Mouse (Mus musculus): ENCODE results near the gene Mamdc4.
A peak's percentile ranks its signal among the peaks of the same experiment; 100 is the strongest.

Gene Mamdc4

DNA sequence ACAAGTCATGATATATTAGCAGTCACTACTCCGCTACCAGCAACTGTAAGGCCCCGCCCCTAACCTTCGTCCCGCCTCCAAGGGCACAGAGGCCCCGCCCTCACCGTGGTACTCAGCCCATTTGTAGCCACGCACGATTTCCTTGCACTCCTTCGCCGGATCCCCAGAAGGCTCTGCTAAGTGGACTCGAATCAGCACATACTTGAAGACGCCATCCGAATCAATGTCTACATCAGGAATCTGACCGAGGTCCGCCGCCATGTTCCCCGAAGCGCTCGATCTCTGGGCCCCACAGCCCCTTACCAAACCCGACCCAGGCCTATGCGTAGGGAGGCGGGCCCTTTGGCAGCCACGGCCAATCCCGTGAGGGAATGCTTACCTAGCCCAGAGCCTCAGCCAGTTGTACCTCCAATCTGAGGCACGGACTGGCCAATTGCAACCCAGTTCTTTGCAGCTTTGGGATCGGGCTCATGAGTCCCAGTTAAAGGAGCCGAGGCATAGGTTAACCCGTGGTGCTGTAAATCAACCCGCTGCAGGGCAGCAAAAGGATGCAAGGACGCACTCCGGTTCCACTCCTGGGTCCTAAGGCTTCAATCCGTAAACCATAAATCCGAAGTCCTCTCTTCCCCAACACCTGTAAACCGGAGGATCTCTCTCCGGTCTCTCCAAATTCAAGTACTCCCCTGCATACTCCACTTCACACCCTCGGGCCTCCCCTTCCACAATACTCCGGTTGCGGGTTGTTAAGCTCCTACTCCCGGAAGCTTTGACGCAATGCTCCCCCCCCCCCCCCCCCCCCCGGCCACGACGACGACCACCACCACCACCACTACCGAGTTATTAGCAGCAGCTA is at the start of gene Mamdc4, which contains the start of gene Phpt1:
Gene Mamdc4, minus strand, starts transcription at position 267 of the 853 bp plus-strand sequence.
Gene Phpt1, minus strand, starts transcription at position 646 of the 853 bp plus-strand sequence.
- peak; percentile 96 for DNase-seq (ENCODE audit: extremely low spot score, low read depth, low spot score)

DNA sequence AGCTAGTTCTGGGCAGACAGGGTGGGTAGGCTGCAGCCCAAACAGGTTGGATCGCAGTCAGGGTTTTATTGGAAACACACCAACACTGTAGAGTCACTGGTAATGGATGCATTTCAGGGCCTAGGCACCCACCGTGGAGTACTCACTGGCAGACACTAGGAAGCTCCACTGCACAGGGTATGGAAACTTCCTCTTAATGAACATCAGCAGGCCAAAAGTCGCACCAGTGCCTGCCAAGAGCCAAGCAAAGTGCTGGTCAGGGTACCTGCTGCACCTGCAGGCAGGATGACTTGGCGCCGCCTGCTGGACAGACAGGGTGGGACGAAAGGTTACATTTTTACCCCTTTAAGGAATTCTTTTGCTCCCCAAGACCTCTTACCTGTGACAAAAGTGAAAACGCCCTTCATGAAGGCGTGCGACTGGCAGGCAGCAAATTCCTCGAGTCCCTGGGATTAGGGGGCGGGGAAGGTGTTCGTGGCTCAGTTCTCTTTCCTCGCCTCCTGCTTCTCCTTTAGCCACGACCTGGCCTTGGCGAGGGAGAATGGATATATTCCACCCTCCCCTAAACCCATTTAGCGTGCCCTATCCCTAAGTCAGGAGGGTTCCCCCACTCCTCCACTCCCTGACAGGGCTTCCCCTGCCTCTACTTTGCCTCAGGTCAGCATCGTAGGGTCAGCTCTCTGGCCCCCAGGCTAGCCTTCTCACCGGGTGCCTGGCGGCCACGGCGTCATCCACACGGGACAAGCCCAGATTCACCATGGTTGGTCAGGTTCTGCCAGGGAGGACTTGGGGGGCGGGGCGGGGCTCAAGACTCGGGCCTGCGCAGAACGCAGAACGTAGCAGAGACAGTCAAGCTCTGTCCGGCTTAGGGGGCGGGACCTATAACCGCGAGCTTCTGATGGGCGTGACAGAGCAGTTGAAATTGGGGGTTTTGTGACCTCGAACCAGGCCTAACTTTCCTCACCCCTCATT is 46.9 kb upstream of the Mamdc4 start, which contains the start of gene Tmem141:
Gene Tmem141, minus strand, starts transcription at position 777 of the 972 bp plus-strand sequence.
- DNase-seq (ENCODE audit: extremely low spot score, low read depth, low spot score) = peak; percentile 22

DNA sequence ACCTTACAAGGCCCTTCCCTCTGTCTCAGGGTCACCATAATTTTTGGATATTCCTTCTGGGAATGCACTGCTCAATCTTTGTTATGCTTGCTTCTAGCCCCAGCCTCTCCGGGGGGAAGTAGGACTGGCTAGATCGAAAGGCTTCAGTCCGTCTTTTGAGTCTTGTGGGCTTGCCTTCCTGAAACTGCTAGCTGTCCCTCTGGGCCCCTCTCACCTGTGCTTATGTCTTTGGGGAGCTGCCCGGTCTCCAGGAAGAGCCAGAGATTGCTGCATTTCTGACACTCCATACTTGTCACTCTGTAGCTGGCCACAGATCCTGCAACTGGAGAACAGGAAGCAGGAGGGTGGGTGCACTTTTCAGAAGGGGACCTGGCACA is 46.2 kb upstream of the Mamdc4 start:
- no peak for DNase-seq (ENCODE audit: extremely low spot score, low read depth, low spot score)

DNA sequence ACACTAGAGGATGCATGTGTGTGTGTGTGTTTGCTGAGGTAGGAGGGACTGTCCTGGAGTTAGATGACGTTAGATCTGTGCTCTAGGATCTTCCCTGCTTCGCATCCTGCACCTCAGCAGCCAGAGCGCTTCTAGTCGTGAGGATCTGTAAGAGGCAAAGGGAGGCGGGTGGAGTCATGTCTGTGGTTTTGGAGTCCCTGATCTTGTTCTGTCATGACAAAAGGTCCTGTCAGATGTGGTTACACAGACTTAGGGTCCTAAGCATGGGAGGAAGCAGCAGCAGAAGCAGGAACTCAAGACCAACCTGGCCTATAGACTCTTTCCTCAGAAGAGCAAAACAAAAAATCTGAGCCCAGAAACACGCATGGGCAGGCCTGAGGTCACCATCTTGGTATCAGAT is 45.7 kb upstream of the Mamdc4 start:
- DNase-seq (ENCODE audit: extremely low spot score, low read depth, low spot score) = no peak

DNA sequence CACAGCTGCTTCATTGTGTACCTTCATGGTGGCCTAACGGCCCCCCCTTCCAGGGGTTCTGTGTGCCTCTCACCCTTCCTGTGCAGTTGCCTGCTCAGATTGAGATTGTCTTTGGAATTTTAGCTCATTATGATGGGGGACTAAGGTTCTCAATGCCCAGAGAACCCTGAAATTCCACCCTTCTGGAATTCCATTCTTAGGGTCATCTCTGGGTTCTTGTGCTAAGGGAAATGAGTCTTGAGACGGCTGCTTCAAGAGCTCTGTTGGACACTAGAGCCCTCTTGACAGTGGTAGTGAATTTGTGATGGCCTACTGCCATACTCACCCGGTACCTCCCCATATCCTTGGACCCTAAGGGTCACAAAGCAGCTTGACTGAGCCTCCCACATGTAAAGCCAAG is 42.9 kb upstream of the Mamdc4 start, which contains the start of gene Ccdc183:
Gene Ccdc183, minus strand, starts transcription at position 101 of the 400 bp plus-strand sequence.
- DNase-seq (ENCODE audit: extremely low spot score, low read depth, low spot score) = no peak

DNA sequence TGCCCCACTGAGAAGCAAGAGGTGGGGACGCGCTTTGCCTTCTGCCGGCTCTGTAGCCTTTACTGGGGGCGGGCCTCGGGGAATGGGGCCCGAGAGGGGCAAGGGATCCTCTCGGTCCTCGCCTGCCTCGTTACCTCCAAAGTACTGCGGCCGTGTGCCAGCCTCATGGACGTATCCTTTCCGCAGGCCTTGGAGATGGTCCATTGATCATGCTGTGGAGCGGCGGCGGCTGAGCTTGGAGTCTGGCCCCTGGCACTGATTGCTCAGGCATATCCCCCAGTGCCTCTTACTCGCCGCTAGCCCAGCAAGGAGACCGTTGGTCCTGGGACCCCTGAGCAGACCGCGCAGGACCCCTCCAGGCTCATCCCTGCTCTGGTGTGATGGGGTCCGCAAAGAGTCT is 41.8 kb upstream of the Mamdc4 start:
- no peak for DNase-seq (ENCODE audit: extremely low spot score, low read depth, low spot score)

DNA sequence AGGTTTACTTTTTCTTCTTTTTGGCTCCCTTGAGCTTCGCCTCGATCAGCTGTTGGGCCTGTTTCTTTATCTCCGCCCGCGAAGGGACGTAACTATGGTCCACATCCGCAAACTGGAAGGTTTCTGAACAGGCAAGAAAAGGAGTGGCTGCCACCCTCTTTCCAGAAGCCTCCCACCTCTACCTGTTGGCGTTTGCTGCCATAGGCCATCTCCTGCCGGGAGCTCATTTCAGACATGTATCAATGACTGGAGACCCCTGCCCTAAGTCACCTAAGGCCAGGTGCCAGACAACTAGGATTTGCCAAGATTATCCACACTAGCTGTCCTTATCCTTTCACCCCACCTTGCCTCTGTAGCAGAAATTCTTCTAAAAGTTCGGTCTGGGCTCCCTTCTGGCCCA is 34.0 kb upstream of the Mamdc4 start:
- no peak for DNase-seq (ENCODE audit: extremely low spot score, low read depth, low spot score)

DNA sequence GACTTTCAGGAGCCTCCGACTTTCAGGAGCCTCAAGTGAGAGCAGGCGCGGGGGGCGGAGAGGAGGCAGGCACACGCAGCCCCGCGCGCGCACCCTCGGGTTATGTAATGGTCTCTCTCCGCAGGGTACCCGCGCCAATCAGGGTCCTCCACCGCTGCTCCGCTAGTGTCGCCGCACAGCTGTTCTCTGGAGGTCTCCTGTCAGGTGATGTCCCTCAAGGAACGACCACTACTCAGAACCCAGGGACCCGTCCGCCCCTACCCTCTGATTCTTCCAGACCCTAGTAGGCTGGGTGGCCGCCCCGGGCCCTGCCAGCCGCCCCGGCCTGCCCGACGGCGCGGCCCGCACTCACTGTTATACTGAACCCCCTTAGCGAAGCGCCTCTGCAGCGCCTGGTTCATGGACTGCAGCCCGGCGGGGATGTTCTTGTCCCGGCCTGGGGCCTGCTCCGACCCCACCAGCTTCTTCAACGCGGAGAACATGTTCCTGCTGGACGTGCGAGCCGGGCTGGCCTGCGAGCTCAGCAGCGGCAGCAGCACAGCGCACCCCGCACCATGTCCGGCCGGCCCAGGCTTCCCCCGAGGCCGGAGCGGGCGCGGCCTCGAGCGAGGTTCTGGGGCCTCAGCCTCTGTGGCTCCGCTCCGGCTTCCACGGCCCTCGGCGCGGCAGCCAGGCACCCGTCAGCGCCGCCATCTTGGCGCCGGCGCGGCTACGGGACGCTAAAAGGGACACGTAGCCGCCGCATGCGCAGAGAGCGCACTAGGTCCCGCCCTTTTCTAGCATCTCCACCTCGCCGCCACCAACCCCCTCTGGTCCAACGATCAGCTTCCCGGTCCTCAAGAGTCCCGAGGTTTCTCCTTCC is 33.3 kb upstream of the Mamdc4 start, which contains the start of gene Rabl6:
Gene Rabl6, minus strand, starts transcription at position 761 of the 862 bp plus-strand sequence.
- peak; percentile 64 for DNase-seq (ENCODE audit: extremely low spot score, low read depth, low spot score)

DNA sequence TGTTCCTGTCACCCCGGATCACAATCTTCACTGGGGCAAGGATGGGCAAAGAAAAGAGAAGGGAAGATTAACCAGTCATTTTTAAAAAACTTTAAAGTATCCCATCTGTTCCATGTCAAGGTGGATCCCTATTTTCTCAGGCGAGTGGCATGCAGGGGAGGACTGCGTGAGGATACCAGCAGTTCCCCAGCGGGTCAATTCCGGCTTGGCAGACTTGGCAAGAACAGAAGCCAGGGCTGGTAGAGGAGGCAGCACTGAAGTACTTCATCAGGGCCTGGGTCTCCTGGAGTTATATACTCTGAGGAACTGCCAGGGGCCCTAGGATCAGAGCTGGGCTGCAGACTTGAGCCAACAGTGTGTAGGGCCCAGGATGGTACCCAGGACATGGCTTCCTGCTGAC is 27.9 kb upstream of the Mamdc4 start:
- no peak for DNase-seq (ENCODE audit: extremely low spot score, low read depth, low spot score)

DNA sequence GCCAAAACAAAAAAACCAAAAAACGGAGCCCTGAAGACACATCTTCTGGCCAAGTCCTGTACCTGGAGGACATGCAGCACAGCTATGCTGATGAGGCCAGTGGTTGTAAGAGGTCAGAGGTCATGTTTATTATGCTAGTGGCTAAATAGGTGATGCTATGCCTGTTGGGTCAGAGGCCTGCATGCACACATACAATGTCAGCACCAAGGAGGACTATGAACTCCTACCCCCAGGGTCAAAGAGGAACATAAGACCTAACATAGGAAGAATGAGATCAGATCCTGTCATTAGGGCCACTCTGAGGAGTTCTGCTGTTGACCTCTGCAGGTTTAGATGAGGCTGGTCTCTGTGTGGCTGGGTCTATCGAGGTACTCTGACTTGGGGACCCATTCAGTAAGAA is 25.4 kb upstream of the Mamdc4 start:
- no peak for DNase-seq (ENCODE audit: extremely low spot score, low read depth, low spot score)

DNA sequence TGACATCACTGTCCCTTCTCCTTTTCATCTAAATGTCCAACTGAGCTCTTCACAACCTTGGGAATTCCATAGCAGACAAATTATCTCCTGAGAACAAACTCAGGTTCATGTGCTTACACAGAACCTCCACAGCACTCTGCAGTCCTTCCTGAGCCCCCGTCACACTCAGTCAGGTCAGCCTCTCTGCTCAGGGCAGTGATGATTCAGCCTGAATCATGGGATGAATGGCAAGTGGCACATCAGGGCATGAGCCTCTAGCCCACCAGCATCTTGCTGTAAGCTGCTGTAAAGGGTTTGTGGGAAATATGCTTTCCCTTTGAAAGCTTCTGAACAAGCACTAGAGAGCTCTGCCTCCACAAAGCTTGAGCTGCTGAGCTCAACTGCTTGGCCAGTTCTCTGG is 24.1 kb upstream of the Mamdc4 start:
- DNase-seq (ENCODE audit: extremely low spot score, low read depth, low spot score) = no peak

DNA sequence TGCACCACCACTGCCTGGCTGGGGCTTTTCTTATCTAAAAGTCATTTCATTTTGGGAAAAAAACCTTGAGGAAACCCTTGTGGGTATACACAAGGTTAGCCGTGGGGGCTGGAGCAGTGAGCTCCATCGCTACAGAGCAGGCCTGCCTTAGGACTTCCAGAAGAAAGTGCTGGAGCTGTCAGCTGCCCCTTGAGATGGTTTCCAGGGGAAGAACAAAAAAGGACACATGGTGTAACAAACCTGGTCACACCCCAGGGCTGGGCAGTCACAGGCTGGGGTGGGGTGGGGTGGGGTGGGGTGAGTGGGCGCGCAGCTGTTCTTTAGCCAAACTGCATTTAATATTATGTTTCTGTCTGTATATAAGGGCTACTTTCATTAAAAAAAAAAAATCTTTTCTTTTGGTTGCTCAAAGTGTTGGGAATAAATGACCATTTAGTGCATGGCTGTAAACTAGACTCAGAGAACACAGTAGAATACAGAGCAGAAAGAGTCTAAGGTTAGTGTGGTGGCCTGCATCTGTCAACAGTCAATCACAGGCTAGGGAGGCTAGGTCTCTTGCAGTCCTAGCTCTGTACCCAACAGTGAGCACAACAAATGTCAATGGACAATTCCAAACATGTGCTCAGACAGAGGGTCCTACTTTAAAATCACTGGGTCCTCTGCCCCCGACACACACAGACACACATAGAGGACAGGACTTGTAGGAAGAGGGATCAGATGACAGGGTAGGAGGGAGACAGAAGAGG is 22.3 kb upstream of the Mamdc4 start:
- no peak for DNase-seq (ENCODE audit: extremely low spot score, low read depth, low spot score)

DNA sequence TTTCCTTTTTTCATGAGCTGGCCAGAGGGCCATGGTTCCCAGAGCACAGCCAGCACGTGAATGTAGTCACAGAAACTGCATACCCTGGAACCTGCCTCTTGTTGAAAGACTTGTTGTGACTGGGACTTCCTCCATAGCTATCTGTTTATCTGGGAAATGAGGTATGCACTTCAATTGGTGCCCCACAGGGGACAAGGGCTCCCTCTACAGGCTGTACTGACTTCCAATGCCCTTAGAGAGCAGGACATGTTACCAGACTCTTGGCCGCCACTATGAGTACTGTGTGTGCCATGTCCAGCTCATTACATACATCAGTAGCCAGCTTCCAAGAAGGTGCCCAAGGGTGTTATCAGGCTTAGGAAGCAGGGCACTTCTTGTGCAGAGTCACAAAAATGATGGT is 17.2 kb upstream of the Mamdc4 start:
- no peak for DNase-seq (ENCODE audit: extremely low spot score, low read depth, low spot score)

DNA sequence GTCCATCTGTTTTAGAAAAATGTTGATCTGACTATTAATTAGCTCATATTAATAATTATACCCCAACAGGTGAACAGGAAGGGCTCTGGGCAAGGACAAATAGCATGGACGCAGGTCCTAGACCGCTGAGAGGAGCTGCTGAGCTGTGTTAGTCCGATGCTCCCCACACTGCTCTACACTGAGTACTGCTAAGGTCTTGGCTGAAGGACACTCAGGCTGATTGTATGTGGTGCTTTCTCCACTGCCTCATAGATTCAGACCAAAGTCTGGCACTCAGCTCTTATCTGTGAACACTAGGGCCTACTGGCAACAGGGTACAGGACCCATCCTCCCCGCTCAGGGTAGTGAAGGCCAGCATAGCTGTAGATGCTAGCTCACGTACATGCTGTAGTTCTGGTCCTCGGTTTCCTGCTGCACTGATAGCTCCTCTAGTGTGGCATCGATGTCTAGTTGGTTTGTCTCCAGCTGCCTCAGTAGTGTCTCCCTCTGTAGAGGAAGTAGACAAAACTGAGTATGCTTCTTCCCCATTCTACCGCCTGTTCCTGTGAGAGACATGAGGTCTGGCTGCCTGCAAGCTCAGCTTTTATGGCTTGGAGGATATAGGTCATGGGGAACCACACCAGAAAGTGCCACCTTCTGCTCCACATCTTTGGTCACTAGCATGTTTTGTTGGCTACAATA is 13.7 kb upstream of the Mamdc4 start:
- no peak for DNase-seq (ENCODE audit: extremely low spot score, low read depth, low spot score)

DNA sequence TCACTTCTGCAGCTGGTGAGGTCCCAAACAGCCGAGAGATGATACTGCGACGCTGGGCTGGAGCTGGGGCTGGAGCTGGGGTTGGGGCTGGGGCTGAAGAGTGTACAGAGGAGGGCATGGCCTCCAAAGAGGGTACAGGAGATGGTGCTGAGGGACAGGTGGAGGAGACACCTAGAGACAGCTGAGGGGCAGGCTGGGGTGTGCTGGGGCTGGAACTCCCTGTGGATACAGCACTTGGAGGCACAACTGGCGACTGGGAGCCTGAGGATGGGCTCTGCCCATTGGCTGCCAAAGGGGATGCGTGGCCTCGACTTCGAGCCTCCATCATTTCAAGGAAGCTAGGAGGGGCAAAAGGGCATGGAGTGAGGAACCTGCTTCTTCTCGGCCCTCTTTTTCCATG is 12.6 kb upstream of the Mamdc4 start:
- DNase-seq (ENCODE audit: extremely low spot score, low read depth, low spot score) = no peak

DNA sequence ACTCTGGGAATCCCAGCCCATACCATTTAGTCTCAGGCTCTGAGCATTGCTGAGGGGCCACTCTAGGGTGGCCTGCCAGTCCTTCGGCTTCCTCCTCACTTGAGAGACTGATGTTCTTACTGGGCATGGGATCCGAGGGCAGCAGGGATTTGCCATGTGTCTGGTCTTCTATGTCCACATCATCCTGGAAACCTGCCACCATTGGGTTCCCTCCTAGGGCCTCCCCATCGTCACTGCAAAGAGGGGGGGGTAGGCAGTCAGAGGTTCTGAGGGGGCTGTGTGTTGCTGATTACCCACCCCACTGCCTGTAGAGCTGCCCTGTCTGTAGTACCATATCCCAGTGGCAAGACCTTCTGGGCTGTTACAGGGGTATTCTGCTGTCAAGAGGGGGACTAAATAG is 11.0 kb upstream of the Mamdc4 start:
- DNase-seq (ENCODE audit: extremely low spot score, low read depth, low spot score) = no peak

DNA sequence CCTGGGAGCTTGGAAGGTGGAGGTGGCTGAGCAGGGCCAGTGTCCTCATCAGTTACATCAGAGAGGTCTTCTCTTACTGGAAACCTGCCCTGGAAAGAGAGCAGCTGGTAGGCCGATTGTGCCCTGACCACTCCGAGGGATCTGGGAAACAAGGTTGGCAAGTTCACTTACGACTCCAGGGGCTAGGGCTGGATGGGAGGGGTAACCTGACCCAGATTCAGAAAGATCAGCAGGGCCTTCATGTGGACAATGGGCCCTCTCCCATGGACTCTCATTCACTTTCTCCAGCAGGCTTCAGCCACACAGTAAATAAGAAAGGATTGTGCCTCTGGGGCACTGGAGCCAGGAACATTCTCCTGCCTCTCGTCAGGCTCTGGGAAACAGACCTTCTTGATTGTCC is 10.2 kb upstream of the Mamdc4 start:
- DNase-seq (ENCODE audit: extremely low spot score, low read depth, low spot score) = no peak

DNA sequence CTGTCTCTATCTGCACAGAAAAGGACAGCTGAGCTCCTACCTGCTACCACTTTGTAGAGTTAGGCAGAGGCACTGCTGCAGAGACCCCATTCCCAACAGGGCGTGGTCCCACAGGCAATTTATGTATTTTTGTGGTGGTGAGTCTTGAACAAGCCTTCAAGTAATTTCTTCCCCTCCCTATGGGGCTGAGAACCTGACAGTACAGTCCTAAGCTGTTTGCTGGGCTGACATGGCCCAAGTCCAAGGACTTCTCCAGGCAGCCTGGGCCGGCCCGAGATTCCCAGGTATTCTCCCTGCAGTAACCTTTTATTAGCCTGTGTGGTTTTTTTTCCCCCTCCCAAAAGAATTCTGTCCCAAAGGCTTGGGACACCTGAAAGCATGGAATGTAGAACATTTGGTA is 9.5 kb upstream of the Mamdc4 start:
- DNase-seq (ENCODE audit: extremely low spot score, low read depth, low spot score) = no peak

DNA sequence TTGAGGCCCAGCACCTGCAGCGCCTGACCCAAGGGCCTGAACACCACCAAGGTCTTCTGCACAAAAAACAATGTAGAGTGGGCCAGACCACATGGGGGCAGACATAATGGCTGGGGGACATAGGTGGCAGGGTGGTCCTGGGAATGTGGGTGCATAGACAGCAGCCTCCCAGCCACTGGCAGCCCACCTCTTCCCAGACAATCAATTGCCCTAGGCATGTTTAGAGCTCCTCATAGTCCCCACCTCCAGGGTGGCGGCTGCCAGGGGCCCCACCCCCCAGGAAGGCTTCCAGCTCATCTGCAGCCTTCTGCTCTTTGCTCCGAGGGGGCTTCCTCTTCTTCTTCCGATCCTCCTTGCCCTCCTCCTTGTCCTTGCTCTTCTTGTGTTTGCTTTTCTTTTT is 8.9 kb upstream of the Mamdc4 start:
- no peak for DNase-seq (ENCODE audit: extremely low spot score, low read depth, low spot score)

Measured in hindlimb bud, embryonic 11.5 days (tissue).